In the genomic region with DNA sequence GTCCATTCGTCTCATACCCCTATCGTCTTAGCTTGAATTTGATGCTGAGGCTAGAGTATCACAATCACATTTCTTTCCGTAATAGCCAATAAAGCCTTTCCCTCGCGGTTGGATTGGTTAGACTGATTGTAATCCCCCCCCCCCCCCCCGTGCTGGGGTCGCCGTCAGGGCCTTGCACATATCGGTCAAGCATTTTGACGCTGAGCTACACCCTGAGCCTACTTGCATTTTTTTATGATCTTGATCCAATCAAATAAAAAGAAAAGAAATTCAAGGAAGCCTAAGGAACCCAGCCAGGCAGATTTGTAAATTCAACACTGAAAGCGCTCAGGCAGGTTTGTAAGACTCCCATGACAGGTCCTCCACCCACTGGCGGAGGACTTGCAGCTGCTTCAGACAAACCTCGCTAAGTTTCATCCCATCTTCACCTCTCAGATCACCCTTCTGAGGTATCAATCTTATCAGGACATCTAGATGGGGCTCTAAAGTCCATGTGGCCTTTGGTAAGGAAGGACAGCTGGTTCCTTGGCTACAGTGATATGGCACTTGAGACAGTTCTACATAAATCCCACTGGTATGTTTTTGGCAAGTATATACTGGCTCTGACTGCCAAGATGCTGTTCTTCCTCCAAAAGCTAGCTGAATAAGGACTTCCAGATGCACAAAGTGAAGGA, we compare ENCODE assay signal across 16 mouse cellular contexts.
DNase-seq lines count a peak whose midpoint lies in the region; ATAC-seq and TF ChIP-seq lines count a peak whose summit lies in the region.
"Had no signal": no experiment of that assay in that cellular context is flagged by ENCODE, and none has a peak within 500 bp of the region (broad histone marks: within the 10 kb centered on the region; RNA-seq: fewer than 3 reads in every experiment).

No protein-coding gene starts in this region.

- no peak for TF ChIP-seq CTCF in thymus, adult 2 months (IDR thresholded peaks at IDR 0.05; ENCODE audit: borderline replicate concordance, control insufficient read depth, extremely low read depth, insufficient read depth, low read length, poor library complexity)

- no peak overlapping the region for H3K4me2 ChIP-seq in embryonic facial prominence, embryonic 14.5 days (ENCODE audit: low read depth, low read length)
- H3K4me2 ChIP-seq: embryonic facial prominence, embryonic 12.5 days; heart, embryonic 15.5 days; midbrain, embryonic 13.5 days had no signal

- ATAC-seq in embryonic facial prominence, embryonic 14.5 days (ENCODE audit: low read depth) = no peak
- ATAC-seq: forebrain, embryonic 14.5 days; midbrain, embryonic 13.5 days had no signal

- H3K27me3 ChIP-seq in embryonic facial prominence, embryonic 14.5 days (replicated peaks; ENCODE audit: control insufficient read depth, insufficient read depth, low read length) = no peaks in the 10 kb centered on the region
- H3K27me3 ChIP-seq in embryonic facial prominence, embryonic 10.5 days (replicated peaks; ENCODE audit: low read depth, poor library complexity, severe bottlenecking) = no peaks in the 10 kb centered on the region
- no peaks in the 10 kb centered on the region for H3K27me3 ChIP-seq in thymus, adult 2 months (ENCODE audit: control insufficient read depth, insufficient read depth, low read length)
- H3K27me3 ChIP-seq: embryonic facial prominence, embryonic 12.5 days; heart, embryonic 15.5 days; midbrain, embryonic 13.5 days had no signal

- H3K4me1 ChIP-seq in embryonic facial prominence, embryonic 14.5 days (ENCODE audit: control insufficient read depth, insufficient read depth, low read length) = no peaks in the 10 kb centered on the region
- H3K4me1 ChIP-seq in embryonic facial prominence, embryonic 10.5 days = 0 out of 2 replicates have a peak, but pooled peaks cover 2% of the 10 kb centered on the region
- no peaks in the 10 kb centered on the region for H3K4me1 ChIP-seq in thymus, adult 2 months (replicated peaks; ENCODE audit: control insufficient read depth, insufficient read depth, low read length)
- H3K4me1 ChIP-seq: embryonic facial prominence, embryonic 12.5 days; midbrain, embryonic 13.5 days had no signal

- no peaks in the 10 kb centered on the region for H3K36me3 ChIP-seq in embryonic facial prominence, embryonic 14.5 days (ENCODE audit: control insufficient read depth, insufficient read depth, low read length)
- no peaks in the 10 kb centered on the region for H3K36me3 ChIP-seq in embryonic facial prominence, embryonic 10.5 days (replicated peaks)
- no peaks in the 10 kb centered on the region for H3K36me3 ChIP-seq in thymus, adult 2 months (ENCODE audit: control insufficient read depth, insufficient read depth, low read length)
- H3K36me3 ChIP-seq: embryonic facial prominence, embryonic 12.5 days; heart, embryonic 15.5 days; midbrain, embryonic 13.5 days had no signal

- H3K27ac ChIP-seq in embryonic facial prominence, embryonic 14.5 days (replicated peaks; ENCODE audit: low read depth, low read length) = no peak overlapping the region
- H3K27ac ChIP-seq in embryonic facial prominence, embryonic 10.5 days (replicated peaks) = no peak overlapping the region
- no peak overlapping the region for H3K27ac ChIP-seq in thymus, adult 2 months (ENCODE audit: control insufficient read depth, insufficient read depth, low read length)
- H3K27ac ChIP-seq: embryonic facial prominence, embryonic 12.5 days; heart, embryonic 15.5 days; layer of hippocampus, adult 2 months; midbrain, embryonic 13.5 days had no signal

- DNase-seq in embryonic facial prominence, embryonic 14.5 days (ENCODE audit: low spot score) = peak; percentile 56
- no peak for DNase-seq in embryonic facial prominence, embryonic 10.5 days (ENCODE audit: low spot score)
- DNase-seq in kidney, postnatal 10 days = peak; percentile 16
- no peak for DNase-seq in kidney, adult 8-10 months
- peak; percentile 30 for DNase-seq in brain, adult 2 months (ENCODE audit: low read depth, low spot score)
- DNase-seq in lung, postnatal 14 days = peak; percentile 18
- DNase-seq in thymus, adult 2 months = no peak
- no peak for DNase-seq in adrenal gland, adult 18-20 months (ENCODE audit: low spot score in 2 of 2)
- DNase-seq: cerebellum, adult 2 months; left cerebral cortex, postnatal 4 days; thymus, postnatal 36 days had no signal

- no peak for TF ChIP-seq POLR2A in thymus, adult 2 months (IDR thresholded peaks at IDR 0.05; ENCODE audit: control insufficient read depth, extremely low read depth, insufficient read depth, low read length, poor library complexity)

- no peaks in the 10 kb centered on the region for H3K9me3 ChIP-seq in embryonic facial prominence, embryonic 14.5 days (ENCODE audit: control insufficient read depth, low read length)
- no peaks in the 10 kb centered on the region for H3K9me3 ChIP-seq in embryonic facial prominence, embryonic 10.5 days
- H3K9me3 ChIP-seq: embryonic facial prominence, embryonic 12.5 days; heart, embryonic 15.5 days; midbrain, embryonic 13.5 days had no signal

- H3K4me3 ChIP-seq in embryonic facial prominence, embryonic 14.5 days (ENCODE audit: low read depth, low read length) = no peak overlapping the region
- no peak overlapping the region for H3K4me3 ChIP-seq in embryonic facial prominence, embryonic 10.5 days
- no peak overlapping the region for H3K4me3 ChIP-seq in thymus, adult 2 months (ENCODE audit: control insufficient read depth, insufficient read depth, low read length)
- H3K4me3 ChIP-seq: embryonic facial prominence, embryonic 12.5 days; heart, embryonic 15.5 days; layer of hippocampus, adult 2 months; midbrain, embryonic 13.5 days had no signal

- H3K9ac ChIP-seq in embryonic facial prominence, embryonic 14.5 days (ENCODE audit: low read depth, low read length) = no peak overlapping the region
- H3K9ac ChIP-seq: embryonic facial prominence, embryonic 12.5 days; heart, embryonic 15.5 days; midbrain, embryonic 13.5 days had no signal

- 74% methylated on average over 13 of the region's 13 CpGs for WGBS in embryonic facial prominence, embryonic 14.5 days
- 90% methylated on average over 13 of the region's 13 CpGs for WGBS in embryonic facial prominence, embryonic 10.5 days
- WGBS in thymus, adult 2 months = 91% methylated on average over 13 of the region's 13 CpGs

Comparison
In these comparisons a context has a peak if more than half of its experiments do, and no peak if none do; other contexts are left out.
1. DNase-seq: peak in embryonic facial prominence, embryonic 14.5 days (single experiment), kidney, postnatal 10 days (single experiment), brain, adult 2 months (single experiment) and lung, postnatal 14 days (single experiment); none in embryonic facial prominence, embryonic 10.5 days (single experiment), kidney, adult 8-10 months (0 of 2), thymus, adult 2 months (single experiment) and adrenal gland, adult 18-20 months (0 of 2).